Mouse (Mus musculus) embryonic facial prominence, embryonic 13.5 days (tissue): Measurements from ENCODE around the gene 1700037H04Rik. TPM values are rescaled to one million over a fixed set of nuclear protein-coding genes. Genes with fewer than 3 reads are reported as not detected.
A peak's percentile ranks its signal among the peaks of the same experiment; 100 is the strongest.

Experiments
- ATAC-seq: fragments of 200-750 bp; cut with Nextera tagmentation; 2 replicates; pipeline ENCODE4 v1.8.0; 2017; ENCODE audit warnings: low read depth; ENCODE audit not compliant: insufficient number of reproducible peaks, insufficient read depth, low FRiP score, low TSS enrichment
- H3K27ac ChIP-seq: fragments of 300-500 bp; sonication (generic); 2 replicates; pipeline ENCODE4 v1.5.1; 2015; ENCODE audit warnings: moderate library complexity, mild to moderate bottlenecking, inconsistent platforms
- H3K27me3 ChIP-seq: fragments of 300-500 bp; sonication (generic); 2 replicates; pipeline ENCODE4 v1.6.1; 2015; ENCODE audit warnings: mild to moderate bottlenecking, inconsistent platforms
- H3K36me3 ChIP-seq: fragments of 300-500 bp; sonication (generic); 2 replicates; pipeline ENCODE4 v1.6.1; 2015; ENCODE audit warnings: mild to moderate bottlenecking, inconsistent platforms
- H3K4me1 ChIP-seq: fragments of 300-500 bp; sonication (generic); 2 replicates; pipeline ENCODE4 v1.6.1; 2015; ENCODE audit warnings: inconsistent platforms
- H3K4me2 ChIP-seq: fragments of 300-500 bp; sonication (generic); 2 replicates; pipeline ENCODE4 v1.6.1; 2015; ENCODE audit warnings: moderate library complexity, mild to moderate bottlenecking, inconsistent platforms
- H3K4me3 ChIP-seq: fragments of 300-500 bp; sonication (generic); 2 replicates; pipeline ENCODE4 v1.5.1; 2015; ENCODE audit warnings: mild to moderate bottlenecking, inconsistent platforms
- H3K9ac ChIP-seq: fragments of 300-500 bp; sonication (generic); 2 replicates; pipeline ENCODE4 v1.6.1; 2015; ENCODE audit warnings: mild to moderate bottlenecking, inconsistent platforms
- H3K9me3 ChIP-seq: fragments of 300-500 bp; sonication (generic); 2 replicates; pipeline ENCODE4 v1.6.1; 2016; ENCODE audit warnings: inconsistent platforms
- WGBS: fragments of 180-500 bp; shearing (Covaris S2); methylation state at CpG from one replicate; pipeline ENCODE4 v1.1.7; 2015; ENCODE audit warnings: mixed read lengths; 5-methylcytosine and 5-hydroxymethylcytosine counted together
- polyA plus RNA-seq: library from polyadenylated mRNA; unstranded; fragments of >200 nt; fragmentation: Nextera tagmentation; extraction: Ambion mirVana; gene quantifications from 2 replicates; pipeline ENCODE4 v1.2.1, GENCODE M21; 2015

The 1700037H04Rik gene
- polyA plus RNA-seq, 1 experiment from 2014 or later, result 71.4 TPM

- Histone ChIP-seq H3K4me1 (peaks cover 5% of the 10 kb centered on the region; the same call in 1 of the 2 replicates), H3K27ac (no peak overlapping the region), H3K4me2 (no peak overlapping the region), H3K27me3 (no peaks in the 10 kb centered on the region), H3K36me3 (peaks cover 96% of the 10 kb centered on the region), H3K9me3 (no peaks in the 10 kb centered on the region), H3K9ac (no peak overlapping the region), H3K4me3 (no peak overlapping the region)
- 68% methylated on average over 22 of the region's 22 CpGs for WGBS
- no peak for ATAC-seq
Measured at GRCm38 (mm10) chr2:131143007-131143780, 16.7 kb downstream of the 1700037H04Rik start.

- Histone ChIP-seq H3K36me3 (peaks cover 94% of the 10 kb centered on the region), H3K4me2 (no peak overlapping the region), H3K27me3 (no peaks in the 10 kb centered on the region), H3K27ac (no peak overlapping the region), H3K9ac (no peak overlapping the region), H3K4me3 (no peak overlapping the region), H3K4me1 (peaks cover 5% of the 10 kb centered on the region; the same call in 1 of the 2 replicates), H3K9me3 (no peaks in the 10 kb centered on the region)
- 35% methylated on average over 18 of the region's 18 CpGs for WGBS
- no peak for ATAC-seq
Measured at GRCm38 (mm10) chr2:131142592-131142991, 17.3 kb downstream of the 1700037H04Rik start.

- Histone ChIP-seq H3K9me3 (no peaks in the 10 kb centered on the region), H3K9ac (no peak overlapping the region), H3K4me3 (no peak overlapping the region), H3K36me3 (peaks cover 89% of the 10 kb centered on the region), H3K27me3 (no peaks in the 10 kb centered on the region), H3K27ac (no peak overlapping the region), H3K4me2 (no peak overlapping the region), H3K4me1 (peaks cover 5% of the 10 kb centered on the region; the same call in 1 of the 2 replicates)
- ATAC-seq, result no peak
- WGBS, result 85% methylated on average over 8 of the region's 8 CpGs
Measured at GRCm38 (mm10) chr2:131141336-131141986, 18.4 kb downstream of the 1700037H04Rik start.

GRCm38 (mm10) chr2:131140533-131140905 lies 19.4 kb downstream of the 1700037H04Rik start:
- no peak for ATAC-seq

GRCm38 (mm10) chr2:131139886-131140532 lies 19.9 kb downstream of the 1700037H04Rik start:
- H3K9ac ChIP-seq, result no peak overlapping the region
- H3K4me1 ChIP-seq, result peaks cover 7% of the 10 kb centered on the region
- H3K4me2 ChIP-seq, result no peak overlapping the region
- no peaks in the 10 kb centered on the region for H3K9me3 ChIP-seq
- WGBS, result 31% methylated on average over 5 of the region's 5 CpGs
- no peaks in the 10 kb centered on the region for H3K27me3 ChIP-seq
- no peak for ATAC-seq
- H3K27ac ChIP-seq, result no peak overlapping the region
- peaks cover 91% of the 10 kb centered on the region for H3K36me3 ChIP-seq
- H3K4me3 ChIP-seq, result no peak overlapping the region

More at GRCm38 (mm10) chr2:131140533-131140905, 19.4 kb downstream of the 1700037H04Rik start:
- H3K27ac ChIP-seq, result no peak overlapping the region
- H3K36me3 ChIP-seq, result peaks cover 91% of the 10 kb centered on the region
- no peak overlapping the region for H3K4me2 ChIP-seq
- H3K4me3 ChIP-seq, result no peak overlapping the region
- no peaks in the 10 kb centered on the region for H3K27me3 ChIP-seq
- H3K9me3 ChIP-seq, result no peaks in the 10 kb centered on the region
- 73% methylated on average over 5 of the region's 5 CpGs for WGBS
- H3K4me1 ChIP-seq, result peaks cover 5% of the 10 kb centered on the region
- H3K9ac ChIP-seq, result no peak overlapping the region

- Histone ChIP-seq H3K4me3 (no peak overlapping the region), H3K9ac (no peak overlapping the region), H3K4me1 (peaks cover 14% of the 10 kb centered on the region), H3K36me3 (peaks cover 91% of the 10 kb centered on the region), H3K4me2 (no peak overlapping the region), H3K27me3 (no peaks in the 10 kb centered on the region), H3K27ac (no peak overlapping the region), H3K9me3 (no peaks in the 10 kb centered on the region)
- WGBS, result 90% methylated on average over 5 of the region's 5 CpGs
- ATAC-seq, result no peak
Measured at GRCm38 (mm10) chr2:131139287-131139686, 20.6 kb downstream of the 1700037H04Rik start.

- no peak overlapping the region for H3K27ac ChIP-seq
- WGBS, result 94% methylated on average over 7 of the region's 7 CpGs
- no peak overlapping the region for H3K4me2 ChIP-seq
- H3K9me3 ChIP-seq, result no peaks in the 10 kb centered on the region
- no peak for ATAC-seq
- H3K36me3 ChIP-seq, result peaks cover 92% of the 10 kb centered on the region
- no peaks in the 10 kb centered on the region for H3K27me3 ChIP-seq
- peaks cover 17% of the 10 kb centered on the region for H3K4me1 ChIP-seq
- no peak overlapping the region for H3K9ac ChIP-seq
- H3K4me3 ChIP-seq, result no peak overlapping the region
Measured at GRCm38 (mm10) chr2:131138760-131139159, 21.1 kb downstream of the 1700037H04Rik start.

- H3K4me3 ChIP-seq, result no peak overlapping the region
- H3K36me3 ChIP-seq, result peaks cover 88% of the 10 kb centered on the region
- H3K27me3 ChIP-seq, result no peaks in the 10 kb centered on the region
- ATAC-seq, result no peak
- peaks cover 17% of the 10 kb centered on the region for H3K4me1 ChIP-seq
- no peaks in the 10 kb centered on the region for H3K9me3 ChIP-seq
- H3K27ac ChIP-seq, result no peak overlapping the region
- no peak overlapping the region for H3K9ac ChIP-seq
- H3K4me2 ChIP-seq, result no peak overlapping the region
- WGBS, result 80% methylated on average over 4 of the region's 4 CpGs
Measured at GRCm38 (mm10) chr2:131138296-131138695, 21.6 kb downstream of the 1700037H04Rik start.

GRCm38 (mm10) chr2:131135521-131136139 lies 24.3 kb downstream of the 1700037H04Rik start:
- whole genome bisulfite sequencing, result 64% methylated on average over 11 of the region's 11 CpGs
- ATAC-seq, result 0 out of 2 replicates have a peak, but pooled peaks have one; percentile 18
- H3K4me3 ChIP-seq, result no peak overlapping the region
- H3K4me2 ChIP-seq, result no peak overlapping the region
- H3K9me3 ChIP-seq, result no peaks in the 10 kb centered on the region
- H3K27me3 ChIP-seq, result no peaks in the 10 kb centered on the region
- H3K27ac ChIP-seq, result no peak overlapping the region
- peaks cover 61% of the 10 kb centered on the region for H3K36me3 ChIP-seq
- H3K9ac ChIP-seq, result 0 out of 2 replicates have a peak overlapping the region, but pooled peaks have one; percentile 36
- peaks cover 19% of the 10 kb centered on the region; the same call in 1 of the 2 replicates for H3K4me1 ChIP-seq

- Histone ChIP-seq H3K27ac (no peak overlapping the region), H3K4me1 (peaks cover 19% of the 10 kb centered on the region; the same call in 1 of the 2 replicates), H3K27me3 (no peaks in the 10 kb centered on the region), H3K9ac (0 out of 2 replicates have a peak overlapping the region, but pooled peaks have one; percentile 27), H3K4me3 (no peak overlapping the region), H3K36me3 (peaks cover 55% of the 10 kb centered on the region), H3K4me2 (no peak overlapping the region), H3K9me3 (no peaks in the 10 kb centered on the region)
- no peak for ATAC-seq
- WGBS, result 64% methylated on average over 8 of the region's 8 CpGs
Measured at GRCm38 (mm10) chr2:131134826-131135400, 25.0 kb downstream of the 1700037H04Rik start.

GRCm38 (mm10) chr2:131134381-131134780 lies 25.5 kb downstream of the 1700037H04Rik start:
- ATAC-seq, result no peak
- Histone ChIP-seq H3K9ac (0 out of 2 replicates have a peak overlapping the region, but pooled peaks have one; percentile 27), H3K36me3 (peaks cover 50% of the 10 kb centered on the region)

More at GRCm38 (mm10) chr2:131134381-131134780, 25.5 kb downstream of the 1700037H04Rik start:
- peak overlapping the region; percentile 44; the same call in 1 of the 2 replicates for H3K27ac ChIP-seq
- H3K27me3 ChIP-seq, result no peaks in the 10 kb centered on the region
- WGBS, result 50% methylated on average over 1 of the region's 1 CpGs
- H3K9me3 ChIP-seq, result no peaks in the 10 kb centered on the region
- no peak overlapping the region for H3K4me2 ChIP-seq
- no peak overlapping the region for H3K4me3 ChIP-seq
- peaks cover 22% of the 10 kb centered on the region; the same call in 1 of the 2 replicates for H3K4me1 ChIP-seq
